Mouse (Mus musculus): ENCODE measurements at regions not wholly inside any gene's neighbourhood (a gene's known extent, or its start where the extent isn't known, plus 50 kb on each side); places are given as distances from the start of the nearest gene placed in this dataset.

GRCm38 (mm10) chr16:29799893-29800292 lies 220.8 kb downstream of the Opa1 start:
- no peak for DNase-seq (ENCODE audit: low spot score in 2 of 2)

DNA sequence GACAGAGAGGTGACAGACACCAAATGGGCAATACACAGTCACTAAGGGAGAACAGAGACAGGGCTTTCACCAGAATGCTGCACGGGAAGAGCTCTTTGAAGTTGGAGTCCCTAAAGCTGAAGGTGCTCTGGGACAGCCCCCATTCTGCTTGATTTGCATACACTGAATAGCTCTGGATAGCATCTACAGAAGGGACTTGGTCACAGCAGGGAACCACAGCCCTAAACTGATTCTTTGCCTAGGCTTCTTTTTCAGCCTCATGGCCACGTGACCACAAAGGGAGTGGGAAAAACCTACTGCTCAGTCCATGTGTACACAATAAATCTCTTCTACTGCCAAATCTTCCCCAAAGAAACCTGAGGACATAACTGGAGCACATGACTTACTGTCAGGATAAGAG lies 221.3 kb downstream of the Opa1 start:
- DNase-seq (ENCODE audit: low spot score in 2 of 2), result no peak

DNA sequence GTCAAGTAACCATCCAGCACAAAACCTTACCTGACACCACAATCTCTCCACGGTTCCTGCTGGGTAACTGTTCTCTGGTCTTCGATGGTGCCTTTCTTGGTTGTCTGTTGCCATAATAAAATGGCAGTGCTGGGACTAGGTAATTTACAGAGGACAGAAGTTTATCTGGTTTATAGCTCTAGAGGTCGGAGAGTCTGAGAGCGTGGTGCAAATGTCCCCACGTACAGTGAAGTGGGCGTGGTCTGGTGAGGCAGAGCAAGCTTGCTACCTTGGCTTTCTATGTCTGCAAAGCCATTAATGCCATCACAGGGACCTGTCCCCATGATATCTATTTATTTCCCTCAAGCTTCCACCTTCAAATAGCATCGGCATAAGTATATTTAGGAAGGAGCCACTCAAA lies 223.0 kb downstream of the Opa1 start:
- no peak for DNase-seq (ENCODE audit: low spot score in 2 of 2)

DNA sequence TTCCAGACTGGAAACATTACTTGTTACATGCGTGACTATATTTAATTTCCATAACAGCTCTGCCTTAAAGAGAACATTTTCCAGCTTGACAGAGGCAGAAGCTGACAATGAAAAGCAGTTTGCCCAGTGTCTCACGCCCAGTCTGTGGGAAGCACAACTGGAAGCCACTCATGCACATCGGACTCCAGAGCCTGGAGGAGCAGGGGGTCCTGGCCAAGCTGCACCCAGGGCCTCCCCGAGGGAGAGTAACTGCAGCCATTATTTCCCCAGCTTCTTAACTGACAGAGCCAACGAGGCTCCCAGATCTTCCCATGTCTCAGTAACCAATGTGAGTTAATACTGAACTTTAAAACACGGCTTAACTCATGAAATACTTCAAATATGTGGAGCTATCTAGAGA lies 223.5 kb downstream of the Opa1 start:
- DNase-seq (ENCODE audit: low spot score in 2 of 2), result no peak

DNA sequence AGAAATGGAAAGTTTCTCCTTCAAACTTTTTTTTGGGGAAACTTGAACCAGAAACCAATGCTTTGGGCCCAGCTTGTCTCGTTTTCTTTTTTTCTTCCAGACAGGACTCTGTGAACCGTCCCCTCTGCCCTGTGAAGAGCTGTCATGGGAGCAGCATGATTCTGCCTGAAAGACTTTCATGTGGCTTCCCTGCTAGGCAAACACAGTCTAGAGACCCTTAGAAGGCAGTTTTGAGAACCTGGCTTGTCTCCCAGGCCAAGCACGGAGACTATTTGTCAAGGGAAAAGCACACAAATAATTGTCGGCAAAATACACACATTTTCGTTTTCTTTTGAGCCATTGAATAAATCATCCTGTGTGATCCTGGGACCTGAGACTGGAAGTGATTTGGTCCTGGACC lies 228.7 kb downstream of the Opa1 start:
- no peak for DNase-seq (ENCODE audit: low spot score in 2 of 2)

DNA sequence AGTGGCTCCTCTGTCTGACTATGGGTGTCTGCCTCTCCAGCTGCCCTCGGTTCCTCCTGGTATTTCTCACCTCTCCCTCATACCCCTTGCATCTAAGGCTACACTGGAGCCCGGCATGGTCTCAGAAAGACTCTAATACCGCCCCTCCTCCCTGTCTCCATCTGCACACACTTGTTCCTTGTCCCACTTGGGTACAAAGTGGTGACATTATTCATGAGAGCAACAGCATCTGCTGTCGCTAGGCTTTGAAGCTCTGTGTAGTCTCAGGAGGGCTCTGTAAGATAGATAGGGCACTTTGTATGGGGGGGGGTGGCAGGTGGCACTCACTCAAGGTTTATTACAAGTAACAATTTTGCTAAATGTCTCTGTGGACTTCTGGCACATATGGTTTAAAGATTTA lies 229.7 kb downstream of the Opa1 start:
- no peak for DNase-seq (ENCODE audit: low spot score in 2 of 2)

DNA sequence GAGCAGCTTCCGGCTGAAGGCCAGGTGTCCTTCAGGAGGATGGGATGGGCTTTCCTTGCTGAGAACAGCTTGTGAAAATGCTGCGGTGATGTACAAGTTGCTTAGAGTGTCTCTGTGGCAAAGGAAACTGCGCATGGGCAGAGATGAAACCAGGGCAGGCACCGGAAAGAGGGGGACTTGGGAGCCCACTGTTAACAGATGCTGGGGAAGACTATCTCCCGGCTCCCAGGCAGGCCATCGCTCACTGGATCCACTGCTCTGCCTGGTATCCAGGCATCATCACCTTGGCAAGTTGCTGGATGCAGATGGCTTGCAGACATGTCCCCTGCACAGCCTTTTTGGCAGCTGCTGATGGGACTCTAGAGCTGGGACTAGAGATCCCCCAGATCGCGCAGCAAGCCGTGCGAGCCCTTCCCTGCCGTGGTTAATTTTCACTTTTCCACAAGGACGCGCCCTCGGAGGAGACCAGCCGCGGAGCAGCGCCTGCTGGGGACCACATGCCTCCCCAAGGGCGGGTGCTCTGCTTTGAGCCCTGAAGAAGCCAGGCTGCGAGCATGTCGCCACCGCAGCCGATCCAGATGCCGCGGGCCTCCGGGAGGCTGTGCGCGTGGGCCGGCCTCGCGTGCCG lies 234.4 kb downstream of the Opa1 start:
- DNase-seq (ENCODE audit: low spot score in 2 of 2), result peak; percentile 51 to 59

GRCm38 (mm10) chr16:29814039-29814438 lies 234.9 kb downstream of the Opa1 start:
- peak; percentile 61 to 76 for DNase-seq (ENCODE audit: low spot score in 2 of 2)

GRCm38 (mm10) chr16:29814655-29815054 lies 235.5 kb downstream of the Opa1 start:
- no peak for DNase-seq (ENCODE audit: low spot score in 2 of 2)

GRCm38 (mm10) chr16:29815200-29815599 lies 236.1 kb downstream of the Opa1 start:
- DNase-seq (ENCODE audit: low spot score in 2 of 2), result no peak

DNA sequence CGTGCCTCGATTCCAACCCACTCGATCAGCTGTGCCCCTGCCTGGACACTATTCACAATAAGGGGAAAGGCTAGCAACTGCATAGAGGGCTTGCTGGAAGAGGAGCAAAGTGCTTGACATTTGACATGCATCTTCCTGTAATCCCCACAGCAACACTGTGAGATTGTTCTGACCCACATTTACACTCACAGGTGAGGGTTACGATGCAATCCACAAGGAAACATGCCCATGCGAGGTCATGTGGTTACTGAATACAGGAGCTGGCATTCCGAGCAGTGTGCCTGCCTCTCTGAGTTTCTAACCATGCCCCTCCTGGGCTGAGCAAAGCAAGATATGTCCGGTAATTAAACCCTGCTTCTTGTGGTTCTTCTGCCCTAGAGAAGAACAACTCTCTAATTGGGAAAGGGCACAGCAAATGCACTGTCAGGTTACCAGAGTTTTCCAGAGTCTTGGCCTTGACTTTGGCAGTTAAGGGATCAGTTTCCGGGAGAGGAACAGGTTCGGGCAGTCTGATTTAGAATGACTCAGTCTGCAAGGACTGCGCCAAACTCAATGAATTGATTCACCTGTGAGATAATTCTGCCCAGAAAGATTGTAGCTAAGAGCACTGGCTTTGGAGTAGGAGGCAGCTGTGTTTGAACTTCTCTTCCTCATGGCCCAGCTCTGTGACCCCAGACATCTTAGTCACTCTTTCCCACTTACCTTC lies 236.7 kb downstream of the Opa1 start:
- DNase-seq (ENCODE audit: low spot score in 2 of 2), result no peak

DNA sequence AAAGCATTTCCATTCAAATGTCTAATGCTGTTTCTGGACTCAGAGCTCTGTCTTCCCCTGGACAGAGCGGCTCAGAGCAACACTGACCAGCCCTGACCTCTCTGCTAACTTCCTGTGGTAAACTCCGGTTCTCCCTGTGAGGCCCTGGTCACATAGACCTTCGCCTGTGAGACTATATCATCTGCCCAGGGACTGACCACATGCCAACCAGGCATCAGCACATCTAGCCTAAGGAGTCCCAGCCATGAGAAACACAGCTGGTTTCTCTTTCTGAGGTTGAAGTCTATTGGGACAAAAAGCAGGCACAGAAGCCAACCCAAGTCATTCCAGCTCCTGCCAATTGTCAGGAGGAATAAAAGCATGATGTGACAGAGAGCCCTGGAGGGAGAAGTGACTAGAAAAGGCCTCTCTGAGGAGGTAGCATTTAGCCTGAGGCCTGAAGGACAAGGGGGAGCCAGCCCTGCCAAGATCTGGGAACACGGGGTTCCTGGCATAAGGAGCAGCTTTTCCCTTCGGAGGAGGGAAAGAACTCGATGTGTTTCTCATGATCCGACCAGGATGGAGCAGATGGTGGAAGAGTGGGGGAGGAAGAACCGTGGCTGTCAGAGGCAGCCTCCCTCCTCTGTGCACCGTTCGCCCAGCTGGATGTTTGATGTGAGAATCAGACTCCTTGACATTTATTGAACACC lies 237.7 kb downstream of the Opa1 start:
- peak; percentile 89 for DNase-seq (ENCODE audit: low spot score in 2 of 2)

GRCm38 (mm10) chr16:29818807-29819440 lies 239.8 kb downstream of the Opa1 start:
- no peak for DNase-seq (ENCODE audit: low spot score in 2 of 2)

GRCm38 (mm10) chr16:29820704-29821103 lies 241.6 kb downstream of the Opa1 start:
- DNase-seq (ENCODE audit: low spot score in 2 of 2), result no peak

- no peak for DNase-seq (ENCODE audit: low spot score in 2 of 2)
Observed at GRCm38 (mm10) chr16:29822110-29822509, 242.1 kb upstream of the Hes1 start.

DNA sequence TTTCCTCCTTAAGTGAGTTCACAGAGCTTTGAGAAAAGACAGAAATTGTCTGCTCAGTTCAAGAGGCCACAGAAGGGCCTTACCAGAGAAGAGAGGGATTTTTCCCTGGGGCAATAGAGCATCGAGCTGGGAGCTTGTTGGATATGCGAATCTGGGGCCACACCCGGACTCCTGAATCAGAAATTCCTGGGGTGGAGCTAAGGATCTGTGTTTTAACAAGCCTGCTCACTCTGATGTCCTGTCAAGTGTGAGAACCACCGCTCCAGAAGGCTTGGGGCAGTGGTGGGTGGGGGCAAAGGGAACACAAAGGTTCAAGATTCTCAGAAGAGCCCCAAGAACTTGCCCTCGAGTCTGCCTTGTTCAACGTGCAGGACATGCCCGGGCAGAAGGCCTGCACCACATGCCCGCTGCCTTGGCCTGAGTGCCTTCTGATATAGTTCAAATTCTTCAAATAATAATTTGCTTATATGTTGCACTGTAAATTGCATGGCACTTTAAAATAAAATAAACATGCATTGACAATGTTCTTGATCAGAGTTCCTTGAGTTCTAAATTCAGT lies 241.3 kb upstream of the Hes1 start:
- DNase-seq (ENCODE audit: low spot score in 2 of 2), result no peak

DNA sequence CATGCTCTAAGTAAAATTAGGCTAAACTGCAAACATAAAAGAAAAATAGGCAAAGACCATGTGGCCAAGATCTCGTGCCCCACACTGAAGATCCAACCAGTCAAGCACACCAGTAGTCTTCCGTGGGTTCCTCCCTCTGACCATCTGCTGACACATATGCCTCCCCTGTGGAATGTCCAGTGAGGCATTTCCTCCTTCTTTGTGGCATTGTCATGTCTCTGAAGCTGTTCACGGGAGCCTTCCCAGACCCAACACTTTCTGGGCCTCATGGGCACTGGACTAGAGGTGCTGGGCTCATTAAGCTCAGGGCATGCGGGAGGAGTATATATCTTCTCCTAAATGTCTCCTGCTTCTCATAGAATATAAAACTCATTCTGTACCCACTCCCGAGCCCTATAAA lies 237.3 kb upstream of the Hes1 start:
- no peak for DNase-seq (ENCODE audit: low spot score in 2 of 2)

DNA sequence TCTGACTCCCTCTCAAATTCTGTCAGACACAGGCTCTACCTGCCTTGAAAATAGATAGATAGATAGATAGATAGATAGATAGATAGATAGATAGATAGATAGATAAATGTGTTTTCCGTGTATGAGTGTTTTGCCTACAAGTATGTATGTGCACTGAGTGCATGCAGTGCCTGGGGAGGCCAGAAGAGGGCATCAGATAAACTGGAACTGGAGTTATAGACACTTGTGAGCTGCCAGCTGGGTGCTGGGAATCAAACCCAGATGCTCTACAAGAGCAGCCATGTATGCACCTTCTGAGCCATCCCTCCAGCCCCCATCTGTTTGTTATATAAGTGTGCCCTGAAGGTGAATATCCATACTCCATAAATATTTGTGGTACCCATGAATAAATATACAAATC lies 236.4 kb upstream of the Hes1 start:
- DNase-seq (ENCODE audit: low spot score in 2 of 2), result no peak

DNA sequence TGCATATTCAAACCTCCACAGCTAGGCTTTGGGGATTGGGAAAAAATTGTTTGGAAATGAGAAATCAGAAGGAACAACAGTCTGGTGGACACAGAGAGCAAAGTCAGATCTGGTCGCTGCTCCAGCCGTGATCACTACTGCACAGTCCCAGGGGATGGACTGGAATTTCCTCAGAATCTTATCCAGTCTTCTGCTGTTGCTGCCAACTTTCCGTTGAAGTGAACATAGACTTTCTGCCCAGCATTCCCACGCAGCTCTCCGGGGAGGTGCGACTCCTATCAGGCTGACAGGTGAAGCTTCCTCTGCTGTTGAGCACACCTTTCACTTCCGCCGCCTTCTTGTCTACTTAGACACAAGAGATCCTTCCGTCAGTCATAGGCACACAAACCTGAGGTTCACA lies 234.7 kb upstream of the Hes1 start:
- DNase-seq (ENCODE audit: low spot score in 2 of 2), result no peak

- no peak for DNase-seq (ENCODE audit: low spot score in 2 of 2)
Observed at GRCm38 (mm10) chr16:29830101-29830500, 234.1 kb upstream of the Hes1 start.

DNA sequence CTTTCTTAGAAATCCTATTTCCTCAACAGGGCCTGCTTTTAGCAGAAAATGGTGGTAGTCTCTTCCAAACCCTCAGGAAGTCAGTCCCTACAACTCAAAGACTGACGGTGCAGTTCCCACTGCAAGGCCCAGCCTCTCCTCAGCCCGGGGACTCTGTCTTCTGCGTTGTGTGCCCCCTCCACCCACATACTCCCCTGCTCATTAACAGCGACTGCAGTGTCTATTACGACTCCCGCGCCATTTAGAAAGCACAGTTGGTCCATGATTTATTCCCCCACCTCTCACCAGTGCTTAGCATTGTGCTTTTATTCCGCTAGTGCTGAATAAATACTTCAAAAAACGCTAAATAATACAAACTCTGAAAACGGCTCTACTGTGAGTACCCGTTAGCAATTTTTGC lies 230.9 kb upstream of the Hes1 start:
- DNase-seq (ENCODE audit: low spot score in 2 of 2), result no peak

DNA sequence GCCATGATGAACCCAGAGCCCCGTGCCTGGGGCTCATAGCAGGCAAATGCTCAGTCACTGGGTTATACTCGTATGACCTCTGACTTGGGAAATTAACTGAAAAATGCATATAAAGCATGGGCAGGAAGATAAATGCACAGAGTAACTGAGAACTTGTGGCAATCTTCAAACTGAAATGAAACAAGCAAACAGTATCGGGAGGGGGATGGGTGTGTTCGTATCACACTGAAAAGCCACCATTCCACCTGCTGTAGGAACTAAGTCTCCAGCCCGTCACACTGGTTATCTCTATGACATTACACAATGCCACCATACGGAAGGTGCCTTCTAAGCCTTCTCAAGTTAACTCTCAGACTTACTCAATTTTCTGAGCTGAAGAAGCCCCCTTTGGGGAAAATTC lies 230.3 kb upstream of the Hes1 start:
- DNase-seq (ENCODE audit: low spot score in 2 of 2), result no peak

Data from right cerebral cortex, postnatal 36 days (tissue).